Mouse (Mus musculus): ENCODE data around the gene Wwox.
A peak's percentile ranks its signal among the peaks of the same experiment; 100 is the strongest.
"Not testable (repeated sequence)": the region's sequence is repeated elsewhere in the genome, so short reads cannot be mapped to it uniquely, and the experiment has no call there.

Wwox gene

DNA sequence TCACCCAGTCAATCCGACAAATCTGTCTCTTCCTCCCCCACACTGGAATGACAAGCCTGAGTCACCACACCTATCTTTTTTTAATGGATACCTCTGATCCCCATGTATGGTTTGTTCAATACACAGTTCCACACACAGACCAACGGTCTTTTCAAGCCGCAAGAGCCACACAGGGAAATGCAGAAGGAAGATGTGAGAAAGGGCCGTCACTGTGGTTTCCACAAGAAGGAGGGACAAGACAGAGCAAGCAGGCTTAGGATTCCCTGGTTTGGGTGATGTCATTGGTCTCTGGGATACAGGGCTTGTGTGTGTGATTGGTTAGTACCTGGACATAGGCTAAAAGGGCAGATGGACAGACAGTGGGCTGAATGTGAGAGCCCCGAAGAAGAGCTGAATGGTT is 371.0 kb downstream of the Wwox start:
- DNase-seq = no peak

- no peak for DNase-seq
These were observed 374.4 kb downstream of the Wwox start for GRCm38 (mm10) chr8:114813830-114814229.

GRCm38 (mm10) chr8:114814769-114815736 is 375.6 kb downstream of the Wwox start:
- DNase-seq = no peak

DNA sequence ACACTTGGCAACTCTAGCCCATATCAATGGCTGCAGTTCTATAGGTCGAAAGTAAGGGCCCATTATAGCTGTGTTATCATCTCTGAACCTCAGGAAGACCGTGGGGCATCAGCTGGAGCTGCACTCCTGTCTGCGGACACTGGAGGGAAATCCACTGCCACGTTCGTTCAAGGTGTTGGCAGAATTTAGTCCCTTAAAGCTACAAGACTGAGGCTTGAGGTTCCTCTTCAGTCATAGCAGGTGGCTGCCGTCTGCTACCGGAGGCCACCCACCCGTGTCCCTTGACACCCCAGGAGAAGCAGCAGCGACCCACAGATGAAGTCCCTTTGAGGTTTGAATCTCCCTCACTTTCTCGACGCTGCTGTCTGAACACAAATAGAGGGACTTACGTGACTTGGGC is 376.9 kb downstream of the Wwox start:
- no peak for DNase-seq

DNA sequence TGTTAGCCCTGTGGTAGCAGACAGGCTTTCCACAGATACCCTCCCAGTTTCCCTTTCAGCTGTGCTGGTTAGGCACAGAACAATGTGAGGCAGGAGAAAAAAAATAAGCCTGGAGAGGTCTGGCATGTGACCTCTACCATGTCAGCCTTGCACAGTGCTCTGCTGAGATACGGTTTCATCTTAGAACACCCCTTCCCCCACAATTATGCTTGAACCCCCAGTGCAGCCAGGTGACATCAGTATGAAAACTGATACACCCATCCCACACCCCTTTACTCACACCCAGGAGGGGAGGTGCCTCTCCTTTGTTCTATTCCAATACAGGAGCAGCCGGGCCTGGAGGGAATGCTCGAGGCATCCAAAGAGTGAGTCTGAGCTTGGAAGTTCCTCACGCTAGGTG is 377.5 kb downstream of the Wwox start:
- no peak for DNase-seq

DNA sequence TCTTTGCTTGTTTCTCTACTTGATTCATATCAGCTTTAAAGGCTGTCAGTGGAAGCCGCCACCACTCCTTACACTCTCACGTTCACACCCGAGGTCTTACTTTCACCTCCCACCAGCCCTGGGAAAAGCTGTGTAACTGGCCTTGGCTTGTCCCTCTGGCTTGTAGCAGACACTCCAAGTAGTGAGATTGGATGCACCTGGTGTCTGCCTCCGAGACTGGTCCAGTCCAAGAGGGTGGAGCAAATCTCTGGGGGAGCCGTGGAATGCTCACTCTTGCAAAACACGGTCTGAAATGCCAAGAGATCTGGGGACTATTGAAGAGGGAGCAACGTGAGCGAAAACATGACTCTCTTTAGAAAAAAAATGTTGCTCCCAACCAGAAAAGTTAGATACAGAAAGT is 382.1 kb downstream of the Wwox start:
- peak; percentile 22 for DNase-seq

DNA sequence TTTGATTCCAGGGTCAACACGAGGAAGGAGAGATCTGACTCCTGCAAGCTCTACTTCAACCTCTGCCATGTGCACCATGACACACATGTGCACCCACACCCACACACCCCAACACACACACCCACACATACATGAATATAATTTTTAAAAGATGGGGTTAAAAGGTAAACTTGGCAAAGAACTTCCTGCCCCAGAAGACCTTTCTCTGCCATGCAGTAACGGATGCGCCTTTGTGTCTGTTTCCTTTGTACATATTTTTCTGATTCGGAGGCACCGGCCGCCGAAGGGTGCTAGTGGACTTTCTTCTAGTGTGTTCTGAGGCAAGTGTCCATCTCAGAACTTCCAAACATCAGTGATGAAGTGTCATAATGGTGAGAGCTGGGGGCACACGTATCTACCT is 386.0 kb downstream of the Wwox start:
- no peak for DNase-seq

GRCm38 (mm10) chr8:114826991-114827390 is 387.5 kb downstream of the Wwox start:
- DNase-seq = no peak

DNA sequence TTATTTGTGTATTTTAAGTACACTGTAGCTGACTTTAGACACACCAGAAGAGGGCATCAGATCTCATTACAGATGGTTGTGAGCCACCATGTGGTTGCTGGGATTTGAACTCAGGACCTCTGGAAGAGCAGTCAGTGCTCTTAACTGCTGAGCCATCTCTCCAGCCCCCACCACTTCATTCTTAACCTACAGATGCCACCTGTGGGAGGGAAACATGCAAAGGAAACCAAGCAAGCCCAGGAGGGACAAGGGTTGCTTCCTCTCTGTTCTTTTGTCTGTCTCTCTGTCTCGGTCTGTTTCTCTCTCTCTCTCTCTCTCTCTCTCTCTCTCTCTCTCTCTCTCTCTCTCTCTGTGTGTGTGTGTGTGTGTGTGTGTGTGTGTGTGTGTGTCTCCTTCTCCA is 388.4 kb downstream of the Wwox start:
- not testable (repeated sequence) for DNase-seq

DNA sequence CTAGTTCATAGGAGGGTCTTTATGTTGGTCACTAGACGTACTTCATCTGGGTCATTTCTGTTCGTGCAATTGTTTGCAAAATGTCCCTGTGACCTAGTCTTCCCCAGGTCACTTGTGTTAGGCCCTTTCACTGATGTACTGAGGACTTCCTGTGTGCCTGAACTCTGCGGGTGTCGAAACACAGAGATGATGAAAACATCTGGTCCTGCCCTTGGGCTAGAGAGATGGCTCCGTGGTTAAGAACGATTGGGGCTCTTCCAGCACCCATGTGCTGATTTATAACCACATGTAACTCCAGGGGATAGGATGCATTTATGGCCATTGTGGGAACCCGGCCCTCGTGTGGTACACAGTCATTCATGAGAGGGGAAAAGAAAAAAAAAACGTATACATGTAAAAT is 392.1 kb downstream of the Wwox start:
- no peak for DNase-seq

DNA sequence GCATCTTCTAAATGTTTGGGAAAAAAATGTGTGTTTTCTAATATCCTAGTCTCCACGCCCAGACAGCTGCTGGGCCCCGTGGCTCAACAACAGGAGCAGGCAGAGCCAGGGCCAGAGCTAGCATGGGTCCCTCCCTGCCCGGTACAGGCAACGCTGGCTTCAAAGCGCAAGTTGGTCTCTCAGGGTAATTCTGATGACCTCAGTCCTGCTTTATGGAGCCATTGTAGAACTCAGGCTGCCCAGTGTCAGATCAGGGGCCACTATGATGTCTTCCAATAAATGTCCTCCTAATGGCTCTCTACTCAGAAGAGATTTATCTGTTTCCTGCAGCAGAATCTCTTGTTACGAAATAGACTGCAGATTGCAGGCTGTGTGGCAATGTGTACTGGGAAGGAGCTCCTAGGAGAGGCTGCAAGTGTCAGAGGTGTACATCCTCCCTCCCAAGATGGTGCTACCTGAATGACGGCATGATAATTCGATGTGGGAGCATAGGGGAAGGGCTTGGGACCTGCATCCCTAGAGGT is 392.9 kb downstream of the Wwox start:
- DNase-seq = no peak

DNA sequence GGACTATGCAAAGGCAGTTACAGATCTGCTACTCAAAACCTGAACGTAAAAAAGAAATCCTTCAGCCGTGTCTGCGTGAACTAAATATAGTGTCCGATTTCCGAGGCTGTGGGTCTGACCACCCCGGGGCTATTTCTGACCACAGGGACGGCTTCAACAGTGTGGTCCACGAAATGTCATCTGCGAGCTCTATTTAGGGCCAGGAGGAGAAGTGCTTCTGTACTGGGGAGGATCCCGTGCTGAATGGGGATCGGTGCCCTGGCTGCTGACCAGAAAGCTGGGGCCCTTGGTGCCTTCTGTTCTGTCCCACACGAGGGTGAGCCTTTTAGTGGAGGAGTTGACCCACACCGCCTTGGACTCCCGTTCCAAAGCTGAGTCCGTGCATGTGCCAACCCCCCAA is 395.3 kb downstream of the Wwox start:
- DNase-seq = no peak

DNA sequence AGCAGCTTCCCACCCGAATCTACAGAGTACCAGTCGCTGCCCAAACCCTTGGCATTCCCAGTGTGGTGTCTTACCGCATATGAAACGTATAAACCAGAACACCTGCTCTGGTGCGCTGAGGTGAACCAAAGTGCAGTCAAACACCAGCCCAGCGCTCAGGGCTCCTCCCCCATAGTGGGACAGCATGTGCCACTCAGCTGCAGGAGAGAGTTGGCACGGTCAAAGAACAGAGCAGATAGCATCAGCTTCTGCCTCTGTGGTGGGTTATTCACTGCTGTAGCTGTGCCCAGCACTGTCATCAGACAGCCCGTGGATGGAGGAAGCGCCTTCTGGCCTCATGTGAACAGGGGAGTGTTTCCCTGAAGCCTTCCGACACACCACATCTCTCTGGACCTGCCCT is 400.5 kb downstream of the Wwox start:
- no peak for DNase-seq

GRCm38 (mm10) chr8:114847666-114848065 is 408.2 kb downstream of the Wwox start:
- no peak for DNase-seq

DNA sequence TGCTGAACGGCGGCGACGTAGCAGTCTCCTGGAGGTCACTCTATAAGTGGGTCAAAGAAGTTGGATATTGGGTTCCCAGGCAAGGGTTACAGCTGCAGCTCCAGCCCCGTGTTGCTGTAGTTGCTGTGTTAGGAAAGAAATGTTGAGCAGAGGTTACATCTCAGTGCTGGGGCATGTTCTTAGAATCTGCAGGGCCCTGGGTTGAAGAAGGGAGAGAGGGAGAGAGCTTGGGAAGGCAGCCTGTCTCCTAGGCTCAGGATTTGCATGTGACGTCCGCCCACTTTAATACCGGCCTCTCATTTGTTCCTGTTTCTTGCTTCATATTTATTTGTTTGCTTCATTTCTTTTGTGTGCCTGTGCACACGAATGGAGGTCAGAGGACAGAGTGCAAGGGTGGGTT is 410.0 kb downstream of the Wwox start:
- no peak for DNase-seq

- DNase-seq = no peak
These were observed 410.8 kb downstream of the Wwox start for GRCm38 (mm10) chr8:114850014-114850870.

DNA sequence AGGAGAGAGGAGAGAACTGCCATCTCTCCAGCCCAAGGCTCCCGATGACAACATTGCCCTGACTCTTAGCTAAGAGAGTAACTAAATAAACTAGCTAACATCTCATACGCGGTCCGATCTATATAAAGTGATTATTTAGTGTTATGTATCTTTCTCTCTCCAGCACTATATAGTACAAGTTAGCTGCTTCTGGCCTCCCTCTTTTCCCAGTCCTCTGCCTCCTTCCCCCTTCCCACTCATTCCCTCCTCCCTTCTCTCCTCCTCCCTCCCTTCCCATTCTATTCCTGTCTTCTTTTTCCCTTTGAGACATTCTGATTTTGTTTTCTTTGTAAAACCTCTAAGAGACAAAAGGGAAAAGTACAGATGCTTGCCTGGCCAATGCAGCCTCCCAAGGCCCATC is 414.3 kb downstream of the Wwox start:
- DNase-seq = no peak

DNA sequence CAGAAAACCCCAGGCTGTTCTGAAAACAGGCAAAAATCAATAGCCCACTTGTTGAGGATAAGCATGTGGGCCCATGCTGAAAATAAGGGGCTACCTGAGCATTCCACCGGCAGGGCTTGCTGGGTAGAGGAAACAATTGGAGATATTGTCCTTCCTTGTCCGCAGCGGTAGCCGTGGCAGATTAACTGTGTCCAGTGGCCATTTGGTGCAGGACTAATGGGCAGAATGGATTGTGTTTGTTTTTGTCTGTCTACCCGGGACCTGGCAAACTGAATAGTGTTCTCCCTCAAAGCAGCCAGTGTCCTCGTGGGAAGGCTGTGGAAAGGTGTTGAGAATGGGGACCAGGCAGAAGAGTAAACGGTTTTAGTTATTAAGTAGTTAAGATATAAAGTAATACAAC is 416.4 kb downstream of the Wwox start:
- DNase-seq = no peak

GRCm38 (mm10) chr8:114865911-114866310 is 426.5 kb downstream of the Wwox start:
- DNase-seq = no peak

DNA sequence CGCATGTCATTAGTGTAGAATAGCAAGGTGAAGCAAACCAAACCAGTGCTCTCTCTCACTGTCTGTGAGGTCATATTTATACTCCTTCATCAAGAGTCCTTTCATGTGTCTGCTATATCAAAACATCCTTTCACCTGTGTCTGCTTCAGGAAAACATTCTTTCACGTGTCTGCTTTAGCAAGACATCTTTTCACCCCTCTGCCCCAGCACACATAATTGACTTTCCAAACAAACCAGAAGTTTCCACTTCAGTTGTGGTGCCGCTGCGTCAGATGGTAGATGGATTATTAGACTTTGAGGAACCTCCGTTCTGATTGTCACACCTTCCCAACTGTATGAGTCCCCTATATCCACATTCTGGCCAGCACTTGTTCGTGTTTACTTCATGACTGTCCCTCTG is 429.9 kb downstream of the Wwox start:
- DNase-seq = no peak

GRCm38 (mm10) chr8:114870410-114870809 is 431.0 kb downstream of the Wwox start:
- no peak for DNase-seq

- no peak for DNase-seq
These were observed 433.0 kb downstream of the Wwox start for GRCm38 (mm10) chr8:114872491-114872890.

DNA sequence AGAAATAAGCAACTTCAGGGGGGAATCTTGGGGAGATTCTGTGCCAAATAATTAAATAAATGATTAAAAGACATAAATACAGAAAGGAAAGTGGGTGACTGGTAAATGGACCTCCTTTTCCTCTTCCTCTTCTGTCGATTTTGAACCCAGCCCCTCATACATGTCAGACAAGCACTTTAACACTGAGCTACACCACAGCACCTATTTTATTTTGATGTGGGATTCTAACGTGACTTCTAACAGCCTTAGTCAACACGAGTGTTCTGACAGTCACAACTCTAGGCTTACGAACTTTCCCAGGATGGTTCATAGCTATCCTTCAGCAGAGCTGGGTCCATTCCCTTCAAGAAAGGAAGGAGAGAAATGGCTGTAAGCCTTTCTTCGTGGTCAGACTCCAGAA is 435.7 kb downstream of the Wwox start:
- DNase-seq = no peak

DNA sequence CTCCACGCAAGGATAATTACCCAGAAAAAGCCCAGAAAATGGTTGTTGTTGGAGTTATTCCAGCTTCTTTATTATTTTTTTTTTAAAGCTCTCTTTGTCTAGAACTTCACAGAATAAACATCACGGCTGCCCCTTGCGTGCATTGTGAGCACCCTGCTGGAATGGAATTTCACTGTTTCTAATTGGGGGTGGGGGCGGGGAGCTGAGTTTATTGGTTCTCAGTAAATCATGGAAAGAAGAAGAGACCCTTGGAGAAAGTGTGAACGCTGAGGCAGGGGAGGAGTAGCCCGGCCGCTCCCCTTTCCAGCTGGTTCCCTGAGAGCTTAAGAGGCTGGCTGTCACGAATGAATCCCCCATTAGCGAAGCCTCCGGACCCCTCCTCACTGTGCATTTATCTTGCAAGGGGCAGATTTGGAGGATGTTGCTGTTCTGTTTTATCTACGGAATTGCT is 436.7 kb downstream of the Wwox start:
- no peak for DNase-seq
